Mouse (Mus musculus) midbrain, embryonic 15.5 days (tissue): Measurements from ENCODE around the gene Arl6ip4. TPM values are rescaled to one million over a fixed set of nuclear protein-coding genes. Genes with fewer than 3 reads are reported as not detected.

ENCODE experiments used
- ATAC-seq: fragments of 200-750 bp; cut with Nextera tagmentation; replicated peaks from 2 replicates; pipeline ENCODE4 v1.8.0; 2017; ENCODE audit warnings: moderate TSS enrichment
- H3K27ac ChIP-seq: fragments of 300-500 bp; sonication (generic); 2 replicates; pipeline ENCODE4 v1.5.1; 2015; ENCODE audit warnings: mild to moderate bottlenecking, inconsistent platforms
- H3K27me3 ChIP-seq: fragments of 300-500 bp; sonication (generic); replicated peaks from 2 replicates; pipeline ENCODE4 v1.6.1; 2015; ENCODE audit warnings: inconsistent platforms
- H3K36me3 ChIP-seq: fragments of 300-500 bp; sonication (generic); replicated peaks from 2 replicates; pipeline ENCODE4 v1.6.1; 2015; ENCODE audit warnings: inconsistent platforms
- H3K4me1 ChIP-seq: fragments of 300-500 bp; sonication (generic); 2 replicates; pipeline ENCODE4 v1.6.1; 2015; ENCODE audit warnings: inconsistent platforms
- H3K4me2 ChIP-seq: fragments of 300-500 bp; sonication (generic); 2 replicates; pipeline ENCODE4 v1.6.1; 2015; ENCODE audit warnings: inconsistent platforms, mild to moderate bottlenecking, moderate library complexity
- H3K4me3 ChIP-seq: fragments of 300-500 bp; sonication (generic); 2 replicates; pipeline ENCODE4 v1.5.1; 2015; ENCODE audit warnings: mild to moderate bottlenecking, inconsistent platforms
- H3K9ac ChIP-seq: fragments of 300-500 bp; sonication (generic); 2 replicates; pipeline ENCODE4 v1.6.1; 2015; ENCODE audit warnings: mild to moderate bottlenecking, inconsistent platforms
- H3K9me3 ChIP-seq: fragments of 300-500 bp; sonication (generic); 2 replicates; pipeline ENCODE4 v1.6.1; 2016; ENCODE audit warnings: inconsistent platforms
- WGBS: fragments of 180-500 bp; shearing (Covaris S2); methylation state at CpG from one replicate; pipeline ENCODE4 v1.1.7; 2015; ENCODE audit warnings: mixed read lengths; 5-methylcytosine and 5-hydroxymethylcytosine counted together
- polyA plus RNA-seq: library from polyadenylated mRNA; unstranded; fragments of >200 nt; fragmentation: Nextera tagmentation; extraction: Ambion mirVana; gene quantifications from 2 replicates; pipeline ENCODE4 v1.2.1, GENCODE M21; 2015

Gene Arl6ip4
- polyA plus RNA-seq, 1 experiment from 2014 or later, result 79.6 TPM

DNA sequence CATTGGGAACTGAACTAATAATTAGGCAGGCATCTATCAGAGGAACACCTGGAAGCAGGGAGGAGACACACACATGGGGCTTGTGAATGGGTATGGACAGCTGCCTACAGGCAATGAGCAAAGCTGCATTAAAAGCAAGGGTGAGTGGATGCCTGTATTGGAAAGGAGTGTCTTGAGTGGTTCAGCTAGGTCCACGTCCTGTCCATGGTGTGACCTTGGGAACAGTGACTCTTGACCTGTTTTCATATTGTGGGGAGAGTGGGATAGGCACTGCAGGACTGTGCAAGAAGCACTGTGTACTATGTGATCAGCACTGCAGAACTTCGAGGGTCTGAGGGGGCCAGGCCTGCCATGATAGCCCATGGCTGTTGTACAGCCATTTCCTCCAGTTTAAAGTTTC is 17.0 kb upstream of the Arl6ip4 start:
- no peak overlapping the region for H3K9ac ChIP-seq
- WGBS, result 84% methylated on average over 2 of the region's 2 CpGs
- no peaks in the 10 kb centered on the region for H3K9me3 ChIP-seq
- H3K27ac ChIP-seq, result no peak overlapping the region
- no peak for ATAC-seq
- H3K36me3 ChIP-seq, result no peaks in the 10 kb centered on the region
- H3K4me3 ChIP-seq, result no peak overlapping the region
- H3K27me3 ChIP-seq, result no peaks in the 10 kb centered on the region
- H3K4me1 ChIP-seq, result peaks cover 10% of the 10 kb centered on the region
- H3K4me2 ChIP-seq, result no peak overlapping the region

DNA sequence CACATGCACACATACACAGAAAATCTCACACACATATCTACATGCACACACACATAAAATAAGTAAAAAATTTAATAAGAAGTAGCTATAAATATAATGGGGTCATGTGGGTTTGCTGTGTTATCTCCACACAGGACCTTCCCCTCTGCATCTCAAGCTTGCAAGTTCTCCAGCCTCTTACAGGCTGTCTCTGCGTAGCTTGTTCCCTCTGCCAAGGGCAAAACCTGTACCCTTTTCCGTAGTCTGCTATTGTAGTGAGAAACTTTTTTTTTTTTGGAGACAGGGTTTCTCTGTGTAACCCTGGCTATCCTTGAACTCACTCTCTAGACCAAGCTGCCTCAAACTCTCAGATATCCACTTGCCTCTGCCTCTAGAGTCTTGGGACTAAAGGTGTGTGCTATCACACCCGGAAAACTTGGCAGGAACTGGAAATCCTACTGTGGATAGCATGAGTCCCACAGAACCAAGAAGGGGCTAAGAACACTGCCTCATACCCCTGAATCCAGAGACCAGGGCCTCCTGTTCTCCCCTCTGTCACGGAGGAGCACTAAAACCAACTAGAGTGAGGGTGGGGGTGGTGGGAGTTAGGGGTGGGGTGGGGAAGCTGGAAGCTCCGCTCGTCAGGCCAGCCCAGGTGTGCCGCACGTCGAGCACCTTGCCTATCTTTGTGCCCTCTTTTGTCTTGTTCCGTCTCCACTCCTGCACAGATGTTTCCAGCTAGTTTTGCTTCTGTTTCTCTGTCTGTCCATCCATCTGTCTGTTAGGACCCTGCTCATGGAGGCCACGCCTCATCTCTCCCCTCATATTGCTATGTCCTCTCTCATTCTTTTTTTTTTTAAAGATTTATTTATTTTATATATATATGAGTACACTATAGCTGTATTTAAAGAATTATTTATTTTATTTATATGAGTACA is 15.5 kb upstream of the Arl6ip4 start:
- 92% methylated on average over 11 of the region's 11 CpGs for WGBS
- H3K27ac ChIP-seq, result no peak overlapping the region
- ATAC-seq, result no peak

DNA sequence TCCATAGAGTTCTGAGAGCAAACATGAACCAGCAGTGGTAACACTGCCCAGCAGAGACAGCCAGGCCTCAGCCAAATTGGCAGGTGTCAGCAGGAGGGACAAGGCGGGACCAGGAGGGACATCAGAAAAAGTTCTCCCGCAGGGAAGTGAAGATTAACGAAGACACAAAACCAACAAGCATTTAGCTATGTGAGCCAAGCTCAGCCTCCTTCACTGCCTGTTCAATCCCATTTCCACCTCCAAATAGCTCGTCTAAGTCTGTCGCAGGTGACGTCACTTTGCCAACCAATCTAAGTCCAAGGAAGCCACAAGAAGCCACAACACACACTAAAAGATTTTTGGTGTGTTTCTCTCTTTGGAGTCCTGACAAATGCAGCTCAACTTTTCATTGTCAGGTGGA is 13.6 kb upstream of the Arl6ip4 start:
- Histone ChIP-seq H3K27ac (no peak overlapping the region), H3K27me3 (no peaks in the 10 kb centered on the region), H3K4me2 (no peak overlapping the region), H3K4me3 (no peak overlapping the region), H3K9ac (no peak overlapping the region), H3K9me3 (no peaks in the 10 kb centered on the region), H3K36me3 (no peaks in the 10 kb centered on the region), H3K4me1 (no peaks in the 10 kb centered on the region)
- ATAC-seq, result no peak
- WGBS, result 78% methylated on average over 6 of the region's 6 CpGs

More for the DNA sequence above, 15.5 kb upstream of the Arl6ip4 start:
- Histone ChIP-seq H3K9ac (no peak overlapping the region), H3K9me3 (no peaks in the 10 kb centered on the region), H3K27me3 (no peaks in the 10 kb centered on the region), H3K36me3 (no peaks in the 10 kb centered on the region), H3K4me1 (peaks cover 4% of the 10 kb centered on the region; the same call in 1 of the 2 replicates), H3K4me2 (no peak overlapping the region), H3K4me3 (no peak overlapping the region)

- 85% methylated on average over 3 of the region's 3 CpGs for WGBS
- ATAC-seq, result no peak
These were observed 12.9 kb upstream of the Arl6ip4 start for GRCm38 (mm10) chr5:124103020-124103419.

GRCm38 (mm10) chr5:124103552-124103951 is 12.3 kb upstream of the Arl6ip4 start:
- H3K27me3 ChIP-seq, result no peaks in the 10 kb centered on the region
- no peak overlapping the region for H3K9ac ChIP-seq
- no peak overlapping the region for H3K4me2 ChIP-seq
- ATAC-seq, result no peak
- H3K4me1 ChIP-seq, result no peaks in the 10 kb centered on the region
- no peak overlapping the region for H3K4me3 ChIP-seq
- 92% methylated on average over 9 of the region's 9 CpGs for WGBS
- H3K9me3 ChIP-seq, result no peaks in the 10 kb centered on the region
- no peak overlapping the region for H3K27ac ChIP-seq
- no peaks in the 10 kb centered on the region for H3K36me3 ChIP-seq

More at GRCm38 (mm10) chr5:124103020-124103419, 12.9 kb upstream of the Arl6ip4 start:
- Histone ChIP-seq H3K9me3 (no peaks in the 10 kb centered on the region), H3K9ac (no peak overlapping the region), H3K4me1 (no peaks in the 10 kb centered on the region), H3K4me3 (no peak overlapping the region), H3K36me3 (no peaks in the 10 kb centered on the region), H3K4me2 (no peak overlapping the region), H3K27ac (no peak overlapping the region), H3K27me3 (no peaks in the 10 kb centered on the region)

- Histone ChIP-seq H3K4me1 (peaks cover 26% of the 10 kb centered on the region), H3K9ac (peak overlapping the region; percentile 4), H3K27me3 (no peaks in the 10 kb centered on the region), H3K4me2 (peak overlapping the region; percentile 80), H3K27ac (peak overlapping the region; percentile 94), H3K9me3 (no peaks in the 10 kb centered on the region), H3K36me3 (no peaks in the 10 kb centered on the region), H3K4me3 (peak overlapping the region; percentile 77)
- WGBS, result 22% methylated on average over 17 of the region's 17 CpGs
- peak; percentile 38 for ATAC-seq
These were observed 4.7 kb upstream of the Arl6ip4 start for GRCm38 (mm10) chr5:124111077-124111741.

- H3K9me3 ChIP-seq, result no peaks in the 10 kb centered on the region
- 2% methylated on average over 66 of the region's 66 CpGs for WGBS
- H3K4me1 ChIP-seq, result peaks cover 32% of the 10 kb centered on the region
- peak; percentile 97 for ATAC-seq
- peak within 1 kb of the TSS; percentile 74 for H3K9ac ChIP-seq
- peak within 1 kb of the TSS; percentile 80 for H3K4me2 ChIP-seq
- peak within 1 kb of the TSS; percentile 94 for H3K27ac ChIP-seq
- H3K27me3 ChIP-seq, result no peaks in the 10 kb centered on the region
- peak within 1 kb of the TSS; percentile 77 for H3K4me3 ChIP-seq
- no peaks in the 10 kb centered on the region for H3K36me3 ChIP-seq
These were observed 4.0 kb upstream of the Arl6ip4 start, which contains the start of gene Ogfod2 for GRCm38 (mm10) chr5:124111742-124112497. Gene Ogfod2 (plus strand): TSS chr5:124112297.

DNA sequence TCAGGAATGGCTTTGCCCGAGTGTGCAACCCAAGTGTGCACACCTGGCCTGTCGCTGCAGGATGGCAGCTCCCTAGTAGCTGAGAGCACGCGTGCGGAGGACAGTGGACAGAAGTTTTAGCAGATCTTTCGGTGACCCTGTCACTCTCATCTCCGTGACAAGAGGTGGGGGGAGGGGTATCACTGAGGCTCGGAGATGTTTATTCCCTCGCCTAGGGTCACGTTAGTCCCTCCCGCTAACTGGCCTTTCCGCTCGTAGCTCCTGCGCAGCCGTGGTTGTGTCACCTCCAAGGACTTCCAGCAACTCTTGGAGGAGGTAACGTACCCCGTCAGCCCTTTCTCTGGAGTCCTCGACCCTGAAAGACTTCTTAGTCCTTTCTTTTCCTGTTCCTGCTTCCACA is 3.4 kb upstream of the Arl6ip4 start:
- peaks cover 38% of the 10 kb centered on the region for H3K4me1 ChIP-seq
- H3K9ac ChIP-seq, result peak overlapping the region; percentile 74
- no peaks in the 10 kb centered on the region for H3K9me3 ChIP-seq
- peak overlapping the region; percentile 94 for H3K27ac ChIP-seq
- H3K4me3 ChIP-seq, result peak overlapping the region; percentile 77
- WGBS, result under 1% methylated on average over 18 of the region's 18 CpGs
- H3K36me3 ChIP-seq, result no peaks in the 10 kb centered on the region
- H3K27me3 ChIP-seq, result no peaks in the 10 kb centered on the region
- peak overlapping the region; percentile 80 for H3K4me2 ChIP-seq
- no peak for ATAC-seq

- no peaks in the 10 kb centered on the region for H3K27me3 ChIP-seq
- H3K9me3 ChIP-seq, result no peaks in the 10 kb centered on the region
- H3K9ac ChIP-seq, result peak overlapping the region; percentile 74
- H3K36me3 ChIP-seq, result no peaks in the 10 kb centered on the region
- 19% methylated on average over 14 of the region's 14 CpGs for WGBS
- peak overlapping the region; percentile 80 for H3K4me2 ChIP-seq
- peak overlapping the region; percentile 94; the same call in 1 of the 2 replicates for H3K27ac ChIP-seq
- peak overlapping the region; percentile 77 for H3K4me3 ChIP-seq
- no peak for ATAC-seq
- peaks cover 43% of the 10 kb centered on the region for H3K4me1 ChIP-seq
These were observed 2.9 kb upstream of the Arl6ip4 start for GRCm38 (mm10) chr5:124113030-124113429.

DNA sequence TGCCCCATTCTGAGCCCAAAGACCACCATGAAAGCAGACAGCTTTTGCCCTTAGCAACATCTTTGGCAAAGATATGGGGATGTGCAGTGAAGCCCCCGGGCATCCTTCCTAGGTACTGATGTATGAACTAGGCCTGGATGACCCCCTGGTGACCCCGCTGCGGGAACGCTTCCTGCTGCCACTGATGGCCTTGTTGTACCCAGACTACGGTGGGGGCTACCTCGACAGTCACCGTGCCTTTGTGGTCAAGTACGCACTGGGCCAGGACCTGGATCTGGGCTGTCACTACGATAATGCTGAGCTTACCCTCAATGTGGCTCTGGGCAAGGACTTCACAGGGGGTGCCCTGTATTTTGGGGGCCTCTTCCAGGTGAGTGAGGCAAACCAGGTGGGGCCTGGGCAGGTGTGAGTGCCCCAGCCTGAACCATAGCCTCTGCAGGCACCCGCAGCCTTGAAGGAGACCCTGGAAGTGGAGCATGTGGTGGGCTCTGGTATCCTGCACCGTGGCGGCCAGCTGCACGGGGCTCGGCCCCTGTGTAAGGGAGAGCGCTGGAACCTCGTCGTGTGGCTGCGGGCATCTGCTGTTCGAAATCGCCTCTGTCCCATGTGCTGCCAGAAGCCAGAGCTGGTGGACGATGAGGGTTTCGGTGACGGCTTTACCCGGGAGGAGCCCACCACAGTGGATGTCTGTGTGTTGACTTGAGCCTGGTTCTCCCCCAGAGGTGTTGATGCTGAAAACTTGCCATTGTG is 1.4 kb upstream of the Arl6ip4 start:
- H3K27ac ChIP-seq, result no peak overlapping the region
- ATAC-seq, result no peak
- WGBS, result 91% methylated on average over 24 of the region's 24 CpGs
- no peak overlapping the region for H3K9ac ChIP-seq
- H3K27me3 ChIP-seq, result no peaks in the 10 kb centered on the region
- no peak overlapping the region for H3K4me3 ChIP-seq
- no peaks in the 10 kb centered on the region for H3K9me3 ChIP-seq
- H3K36me3 ChIP-seq, result no peaks in the 10 kb centered on the region; the same call in 1 of the 2 replicates
- no peak overlapping the region for H3K4me2 ChIP-seq
- peaks cover 45% of the 10 kb centered on the region for H3K4me1 ChIP-seq

- WGBS, result 25% methylated on average over 7 of the region's 7 CpGs
- no peak for ATAC-seq
- no peaks in the 10 kb centered on the region for H3K27me3 ChIP-seq
These were observed 358 bp upstream of the Arl6ip4 start for GRCm38 (mm10) chr5:124115531-124115930.

More at GRCm38 (mm10) chr5:124115531-124115930, 358 bp upstream of the Arl6ip4 start:
- H3K27ac ChIP-seq, result peak overlapping the region; percentile 83
- peaks cover 45% of the 10 kb centered on the region for H3K4me1 ChIP-seq
- peak overlapping the region; percentile 81 for H3K9ac ChIP-seq
- peak overlapping the region; percentile 76 for H3K4me3 ChIP-seq
- H3K4me2 ChIP-seq, result peak overlapping the region; percentile 97
- peaks cover 10% of the 10 kb centered on the region; the same call in 1 of the 2 replicates for H3K36me3 ChIP-seq
- no peaks in the 10 kb centered on the region for H3K9me3 ChIP-seq
